Mouse (Mus musculus) adrenal gland, adult 18-20 months (tissue): ENCODE results near the gene 4930467E23Rik. TPM values are rescaled to one million over a fixed set of nuclear protein-coding genes. Genes with fewer than 3 reads are reported as not detected.
"Not testable (repeated sequence)": the region's sequence is repeated elsewhere in the genome, so short reads cannot be mapped to it uniquely, and the experiment has no call there.

Source experiments
- DNase-seq, 2 experiments: peaks; one replicate each; pipeline ENCODE4 v3.0.0; 2021 to 2022; ENCODE audit warnings: low spot score in 2 of 2
- long read RNA-seq, 2 experiments: library from polyadenylated mRNA; stranded (forward); transcript quantifications; one replicate each; pipeline ENCODE4 v2.0.0; 2021
- total RNA-seq, 2 experiments: library from RNA; stranded (reverse); gene quantifications; 1 replicate in 1 of 2; 2 replicates in 1 of 2; pipeline ENCODE4 v1.2.3; 2021

The 4930467E23Rik gene
- total RNA-seq: not detected
- long read RNA-seq, experiment 1: 0 reads
- long read RNA-seq, experiment 2: 0 reads

- DNase-seq: not testable (repeated sequence)
These were observed at the start of gene 4930467E23Rik for GRCm38 (mm10) chr8:19729276-19729675. 4930467E23Rik (plus strand) TSS chr8:19729576.

DNA sequence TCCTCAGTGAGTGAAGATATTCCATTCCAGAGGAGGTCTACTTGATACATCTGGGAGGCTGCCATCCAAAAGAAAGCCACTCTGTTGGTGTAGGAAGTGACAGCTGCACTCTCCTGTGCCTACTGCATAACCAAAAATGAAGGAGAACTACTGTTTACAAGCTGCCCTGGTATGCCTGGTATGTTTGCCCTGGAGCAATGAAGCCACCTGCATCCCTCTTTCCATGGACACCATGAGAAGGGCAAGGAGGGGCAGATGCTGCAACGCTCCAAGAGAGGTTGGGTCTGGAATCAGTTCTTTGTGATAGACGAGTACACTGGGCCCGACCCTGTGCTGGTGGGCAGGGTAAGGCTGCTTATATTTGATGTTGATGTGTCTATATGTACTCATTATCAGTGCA lies 47.1 kb upstream of the 4930467E23Rik start:
- not testable (repeated sequence) for DNase-seq

DNA sequence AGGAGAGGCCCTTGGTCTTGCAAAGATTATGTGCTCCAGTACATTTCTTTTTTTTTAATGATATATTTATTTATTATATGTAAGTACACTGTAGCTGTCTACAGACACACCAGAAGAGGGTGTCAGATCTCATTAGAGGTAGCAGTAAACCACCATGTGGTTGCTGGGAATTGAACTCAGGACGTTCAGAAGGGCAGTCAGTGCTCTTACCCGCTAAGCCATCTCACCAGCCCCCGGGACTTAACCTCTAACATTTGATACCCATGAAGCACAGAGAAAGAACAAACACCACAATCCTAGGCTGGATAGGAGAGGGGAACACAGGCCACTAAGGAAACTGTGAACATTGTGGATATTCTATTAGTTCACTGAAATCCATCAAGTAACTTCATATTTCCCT lies 43.9 kb upstream of the 4930467E23Rik start:
- not testable (repeated sequence) for DNase-seq

- peak in 1 of 2 experiments; percentile 36 for DNase-seq
These were observed 40.4 kb upstream of the 4930467E23Rik start for GRCm38 (mm10) chr8:19688802-19689525.

DNA sequence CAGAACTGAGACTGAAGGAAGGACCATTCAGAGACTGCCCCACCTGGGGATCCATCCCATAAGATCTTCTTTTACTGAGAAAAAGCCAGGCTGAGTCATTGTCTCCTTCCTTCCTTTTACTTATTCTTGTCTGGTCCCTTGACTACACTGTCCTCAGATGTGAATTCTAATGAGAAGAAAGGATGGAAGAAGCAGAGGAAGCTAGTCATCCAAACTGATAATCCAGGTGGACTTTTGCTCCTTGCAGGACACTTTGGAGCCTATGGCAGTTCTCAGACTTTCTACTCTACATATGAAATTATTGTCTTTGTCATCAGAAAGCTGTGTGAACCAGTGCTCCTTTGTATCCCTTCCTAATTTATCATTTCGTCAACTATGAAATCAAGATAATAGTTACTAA lies 39.6 kb upstream of the 4930467E23Rik start:
- not testable (repeated sequence) for DNase-seq

- not testable (repeated sequence) for DNase-seq
These were observed 38.0 kb upstream of the 4930467E23Rik start for GRCm38 (mm10) chr8:19691421-19691820.

GRCm38 (mm10) chr8:19697497-19698077 lies 31.8 kb upstream of the 4930467E23Rik start:
- DNase-seq: not testable (repeated sequence)

- not testable (repeated sequence) for DNase-seq
These were observed 31.3 kb upstream of the 4930467E23Rik start for GRCm38 (mm10) chr8:19698123-19698522.

DNA sequence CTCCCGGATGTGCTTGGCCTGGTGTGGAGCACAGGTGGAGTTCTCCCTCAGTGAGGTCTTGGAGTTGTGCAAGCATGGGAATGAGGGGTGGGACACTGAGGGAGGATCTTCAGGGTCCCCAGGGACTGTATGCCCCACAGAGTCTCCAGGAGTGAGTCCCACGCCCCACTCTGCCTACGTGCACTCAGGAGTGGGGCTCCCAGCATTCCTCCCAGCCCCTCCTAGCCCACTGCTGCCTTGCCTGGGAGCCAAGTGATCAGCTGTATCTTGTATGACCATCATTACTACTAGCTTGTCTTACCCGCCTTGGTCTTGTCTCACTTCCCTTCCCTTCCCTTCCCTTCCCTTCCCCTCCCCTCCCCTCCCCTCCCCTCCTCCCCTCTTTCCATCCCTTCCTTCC lies 30.7 kb upstream of the 4930467E23Rik start:
- peak; percentile 55 to 71 for DNase-seq

- not testable (repeated sequence) for DNase-seq
These were observed 28.1 kb upstream of the 4930467E23Rik start for GRCm38 (mm10) chr8:19701326-19701725.

GRCm38 (mm10) chr8:19702276-19702675 lies 27.1 kb upstream of the 4930467E23Rik start:
- DNase-seq: not testable (repeated sequence)

DNA sequence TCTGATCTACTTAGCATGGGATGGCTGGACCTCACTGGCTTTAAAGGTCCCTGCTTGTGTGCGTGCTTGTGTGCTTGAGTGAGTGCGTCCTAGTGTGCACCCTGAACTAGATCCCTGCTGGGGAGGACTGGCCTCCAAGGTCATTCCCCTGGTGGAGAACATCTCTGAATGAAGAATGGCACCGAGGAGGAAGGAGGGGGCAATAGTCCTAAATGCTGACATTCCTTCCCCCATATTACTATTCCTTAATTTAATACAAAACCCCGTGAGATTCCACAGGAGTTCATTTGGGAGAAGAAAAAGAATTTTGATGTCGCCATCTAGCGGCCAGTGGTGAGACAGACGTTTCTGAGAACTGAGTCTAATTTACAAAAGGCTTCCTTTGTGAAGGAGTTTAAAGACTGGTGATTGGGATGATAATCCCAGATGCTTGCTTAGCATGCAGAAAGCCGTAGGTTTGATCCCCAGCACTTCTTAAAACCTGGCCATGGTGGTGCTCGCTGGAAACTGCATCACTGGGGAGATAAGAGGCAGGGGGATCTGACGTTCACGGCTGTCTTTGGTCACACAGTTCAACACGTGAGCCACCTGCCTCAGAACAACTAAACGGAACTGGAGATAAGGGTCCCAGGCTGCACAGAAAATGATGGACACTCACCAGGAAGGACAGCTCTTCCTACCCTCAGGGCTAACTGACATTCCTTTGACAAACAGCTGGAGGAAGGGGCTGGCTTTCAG lies 26.2 kb upstream of the 4930467E23Rik start:
- DNase-seq: peak; percentile 82 to 86

- not testable (repeated sequence) for DNase-seq
These were observed 25.5 kb upstream of the 4930467E23Rik start for GRCm38 (mm10) chr8:19703906-19704305.

GRCm38 (mm10) chr8:19704441-19705215 lies 24.7 kb upstream of the 4930467E23Rik start:
- peak in 1 of 2 experiments; percentile 57 for DNase-seq

DNA sequence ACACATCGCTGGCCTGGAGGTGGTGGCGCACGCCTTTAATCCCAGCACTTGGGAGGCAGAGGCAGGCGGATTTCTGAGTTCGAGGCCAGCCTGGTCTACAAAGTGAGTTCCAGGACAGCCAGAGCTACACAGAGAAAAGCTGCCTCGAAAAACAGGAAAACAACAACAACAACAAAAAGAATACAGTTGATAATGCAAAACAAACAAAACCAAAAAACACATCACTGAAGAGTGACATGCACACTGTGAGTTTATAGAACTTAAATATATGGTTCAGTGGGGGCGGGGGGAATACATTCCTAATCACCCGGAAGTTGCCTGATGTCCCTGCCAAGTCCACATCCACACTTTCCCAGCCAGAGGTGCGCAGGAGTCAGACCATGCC lies 24.2 kb upstream of the 4930467E23Rik start:
- DNase-seq: not testable (repeated sequence)

DNA sequence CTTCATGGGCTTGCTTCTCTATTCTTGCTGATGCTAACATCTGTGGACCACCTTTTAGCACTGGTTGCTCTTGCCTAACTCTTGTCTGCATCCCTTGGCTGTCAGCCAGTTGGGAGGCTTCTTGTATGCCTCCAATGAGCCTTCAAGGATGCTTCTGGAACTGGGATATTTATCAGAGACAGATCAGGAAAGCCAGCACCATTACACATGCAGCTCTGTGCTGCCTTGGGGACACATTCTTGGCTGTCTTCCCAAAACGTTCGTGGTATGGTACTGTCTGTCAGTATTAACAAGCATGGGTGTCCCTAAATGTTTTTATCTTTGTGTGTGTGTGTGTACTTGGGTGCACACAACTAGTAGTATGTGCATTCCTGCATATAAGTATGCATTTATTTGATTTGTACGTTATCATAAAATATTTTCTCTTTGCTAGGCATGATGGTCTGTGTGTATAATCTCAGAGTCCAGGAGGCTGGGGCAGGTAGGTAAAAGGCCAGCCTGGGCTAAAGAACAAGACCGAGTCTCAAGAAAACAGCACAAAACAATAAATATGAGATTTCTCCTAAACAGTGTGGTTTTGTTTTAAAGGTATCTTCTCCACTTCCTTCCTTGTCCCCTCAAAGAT lies 23.2 kb upstream of the 4930467E23Rik start:
- DNase-seq: not testable (repeated sequence)

GRCm38 (mm10) chr8:19706918-19707760 lies 22.2 kb upstream of the 4930467E23Rik start:
- peak; percentile 79 to 85 for DNase-seq

DNA sequence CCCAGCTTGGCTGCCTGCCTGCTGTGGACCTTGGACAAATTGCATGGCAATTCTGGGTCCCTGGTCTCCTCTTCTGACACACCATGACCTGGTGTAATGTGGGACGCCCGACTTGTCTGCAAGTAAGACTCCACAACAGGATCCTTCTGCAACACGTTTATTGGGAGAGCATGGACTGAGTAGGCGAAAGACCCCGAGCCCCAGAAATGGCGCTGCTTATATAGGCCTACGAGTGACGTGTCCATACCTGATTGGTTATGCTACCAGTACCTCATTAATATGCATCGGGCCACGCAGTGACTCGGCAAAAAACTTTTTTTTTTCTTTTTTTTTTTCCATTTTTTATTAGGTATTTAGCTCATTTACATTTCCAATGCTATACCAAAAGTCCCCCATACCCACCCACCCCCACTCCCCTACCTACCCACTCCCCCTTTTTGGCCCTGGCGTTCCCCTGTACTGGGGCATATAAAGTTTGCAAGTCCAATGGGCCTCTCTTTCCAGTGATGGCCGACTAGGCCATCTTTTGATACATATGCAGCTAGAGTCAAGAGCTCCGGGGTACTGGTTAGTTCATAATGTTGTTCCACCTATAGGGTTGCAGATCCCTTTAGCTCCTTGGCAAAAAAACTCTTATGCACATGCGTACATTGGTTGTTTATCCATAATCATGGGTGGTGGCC lies 21.5 kb upstream of the 4930467E23Rik start:
- not testable (repeated sequence) for DNase-seq

DNA sequence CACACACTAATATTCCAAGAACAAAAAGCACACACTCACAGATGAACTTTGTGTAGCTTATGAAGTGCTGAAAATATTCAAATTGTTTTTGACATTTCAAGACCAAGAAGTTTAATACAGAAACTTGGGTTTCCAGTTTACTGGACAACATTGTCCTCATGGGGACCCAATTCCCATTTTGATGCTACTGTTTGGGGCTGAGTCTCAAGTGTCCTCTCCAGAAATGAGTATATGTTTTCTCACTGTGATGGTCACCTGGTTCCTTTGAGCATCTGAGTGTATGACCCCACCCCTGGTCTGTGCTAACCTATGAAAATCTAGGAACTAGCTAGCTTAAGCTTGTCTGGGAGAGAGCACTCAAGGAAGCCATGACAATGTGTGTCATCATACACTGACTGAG lies 20.4 kb upstream of the 4930467E23Rik start:
- DNase-seq: not testable (repeated sequence)
